Mouse (Mus musculus): ENCODE measurements at regions not wholly inside any gene's neighbourhood (a gene's known extent, or its start where the extent isn't known, plus 50 kb on each side); places are given as distances from the start of the nearest gene placed in this dataset.
"Not testable (repeated sequence)": the region's sequence is repeated elsewhere in the genome, so short reads cannot be mapped to it uniquely, and the experiment has no call there.

DNA sequence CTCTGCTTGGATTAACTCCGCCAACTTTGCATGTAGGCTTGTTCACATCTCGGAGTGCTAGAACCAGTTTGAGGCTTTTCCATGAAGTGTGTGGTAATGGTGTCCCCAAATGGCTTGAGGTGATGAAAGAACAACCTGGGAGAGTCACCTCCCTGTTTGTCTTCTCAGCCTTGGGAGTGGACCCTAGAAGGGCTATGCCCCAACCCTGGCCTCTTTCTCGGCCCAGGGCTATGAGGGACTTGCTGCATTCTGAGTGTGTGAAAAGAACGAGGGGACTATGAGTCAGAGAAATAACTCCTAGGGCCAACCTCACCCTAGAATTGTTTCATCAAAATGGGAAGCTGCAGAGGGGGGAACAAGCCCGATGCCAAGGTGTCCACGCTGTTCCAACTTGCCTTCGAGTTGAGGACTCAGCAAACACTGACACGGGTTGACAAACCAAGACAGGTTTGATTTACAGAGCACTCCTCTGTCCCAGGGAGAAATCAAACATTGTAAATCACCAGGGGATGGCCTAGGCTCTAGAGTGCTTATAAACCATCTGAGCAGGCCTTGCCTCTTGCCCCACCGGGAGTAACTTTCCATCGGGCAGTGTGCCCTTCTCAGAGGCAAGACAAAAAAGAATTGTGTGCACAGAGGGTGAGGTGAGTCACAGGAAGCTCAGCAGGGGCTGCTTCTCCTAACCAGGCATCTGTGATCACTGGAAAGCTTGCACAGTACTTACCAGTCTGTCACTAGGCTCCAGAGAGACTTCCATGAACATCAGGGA is 186.3 kb upstream of the Tmem45b start:
- Histone ChIP-seq H3K27ac (replicated peaks) (no peak overlapping the region), H3K36me3 (no peaks in the 10 kb centered on the region), H3K9ac (replicated peaks) (no peak overlapping the region), H3K4me2 (no peak overlapping the region), H3K4me3 (replicated peaks) (no peak overlapping the region), H3K4me1 (no peaks in the 10 kb centered on the region), H3K27me3 (replicated peaks) (no peaks in the 10 kb centered on the region), H3K9me3 (replicated peaks) (no peaks in the 10 kb centered on the region)
- WGBS = 78% methylated on average over 10 of the region's 10 CpGs
- no peak for ATAC-seq (ENCODE audit: low FRiP score)

DNA sequence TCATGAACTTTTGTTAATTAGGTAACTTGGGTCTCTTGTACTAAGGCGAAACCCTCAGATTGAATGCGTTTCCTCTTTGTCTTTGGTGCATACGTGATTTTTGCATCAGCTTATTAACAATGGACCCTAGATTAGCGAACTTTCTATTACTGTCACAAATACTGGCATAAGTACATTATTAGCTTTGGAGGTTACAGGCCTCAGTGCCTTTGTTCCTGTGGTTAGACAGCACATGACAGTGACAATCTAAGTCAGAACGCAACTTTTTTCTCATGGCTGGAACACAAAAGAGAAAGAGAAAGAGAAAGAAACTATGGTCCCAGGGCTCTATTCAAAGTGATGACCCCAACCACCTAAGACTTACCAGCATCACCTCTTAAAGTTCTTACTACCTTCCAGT is 184.8 kb upstream of the Tmem45b start:
- Histone ChIP-seq H3K4me3 (replicated peaks) (no peak overlapping the region), H3K27ac (replicated peaks) (no peak overlapping the region), H3K4me1 (no peaks in the 10 kb centered on the region), H3K4me2 (no peak overlapping the region), H3K27me3 (replicated peaks) (no peaks in the 10 kb centered on the region), H3K9ac (replicated peaks) (no peak overlapping the region), H3K9me3 (replicated peaks) (no peaks in the 10 kb centered on the region), H3K36me3 (no peaks in the 10 kb centered on the region)
- 88% methylated on average over 5 of the region's 5 CpGs for WGBS
- ATAC-seq (ENCODE audit: low FRiP score) = no peak

DNA sequence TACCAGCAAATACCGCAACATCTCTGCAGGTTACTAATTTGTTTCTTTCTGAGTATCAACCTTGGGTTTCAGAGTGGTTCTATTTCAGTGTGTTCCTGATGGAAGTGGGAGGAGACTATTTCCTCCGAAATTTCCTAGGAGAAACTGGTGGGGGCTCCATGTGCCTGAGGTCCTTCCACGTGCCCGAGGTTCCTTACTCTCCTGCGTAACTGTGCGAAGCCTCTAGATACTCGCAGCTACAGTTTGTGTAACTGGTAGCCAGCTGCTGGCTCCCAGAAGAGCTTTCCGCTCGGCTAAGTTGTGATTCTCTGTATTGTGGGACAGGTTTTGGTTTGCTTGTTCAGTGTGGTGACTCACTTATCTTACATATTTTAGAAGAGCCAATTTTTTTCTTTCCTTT is 184.3 kb upstream of the Tmem45b start:
- Histone ChIP-seq H3K27me3 (replicated peaks) (no peaks in the 10 kb centered on the region), H3K4me3 (replicated peaks) (no peak overlapping the region), H3K36me3 (no peaks in the 10 kb centered on the region), H3K4me2 (no peak overlapping the region), H3K27ac (replicated peaks) (no peak overlapping the region), H3K4me1 (no peaks in the 10 kb centered on the region), H3K9me3 (replicated peaks) (no peaks in the 10 kb centered on the region), H3K9ac (replicated peaks) (no peak overlapping the region)
- no peak for ATAC-seq (ENCODE audit: low FRiP score)
- 83% methylated on average over 9 of the region's 9 CpGs for WGBS

DNA sequence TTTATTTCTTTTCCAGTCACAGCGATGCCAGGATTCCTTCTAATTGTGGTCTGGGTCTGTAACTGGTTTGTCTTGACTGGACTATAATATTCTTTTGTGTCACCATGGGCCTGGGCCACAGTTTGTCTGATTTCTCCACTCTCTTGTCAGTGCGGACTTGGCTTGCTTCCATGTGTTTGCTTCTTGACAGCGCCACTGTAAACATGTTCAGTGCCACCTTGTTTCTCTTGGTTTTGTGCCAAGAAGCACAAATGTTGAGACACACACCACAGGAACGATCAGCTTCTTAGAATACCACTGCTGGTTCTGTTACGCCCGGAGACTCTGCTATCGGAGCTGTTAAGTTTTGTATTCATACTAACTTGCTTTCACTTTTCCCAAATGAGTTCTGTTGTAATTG is 180.9 kb upstream of the Tmem45b start:
- Histone ChIP-seq H3K9ac (replicated peaks) (no peak overlapping the region), H3K27me3 (replicated peaks) (no peaks in the 10 kb centered on the region), H3K36me3 (no peaks in the 10 kb centered on the region), H3K4me1 (no peaks in the 10 kb centered on the region), H3K4me2 (no peak overlapping the region), H3K9me3 (replicated peaks) (no peaks in the 10 kb centered on the region), H3K4me3 (replicated peaks) (no peak overlapping the region), H3K27ac (replicated peaks) (no peak overlapping the region)
- 78% methylated on average over 7 of the region's 7 CpGs for WGBS
- no peak for ATAC-seq (ENCODE audit: low FRiP score)

DNA sequence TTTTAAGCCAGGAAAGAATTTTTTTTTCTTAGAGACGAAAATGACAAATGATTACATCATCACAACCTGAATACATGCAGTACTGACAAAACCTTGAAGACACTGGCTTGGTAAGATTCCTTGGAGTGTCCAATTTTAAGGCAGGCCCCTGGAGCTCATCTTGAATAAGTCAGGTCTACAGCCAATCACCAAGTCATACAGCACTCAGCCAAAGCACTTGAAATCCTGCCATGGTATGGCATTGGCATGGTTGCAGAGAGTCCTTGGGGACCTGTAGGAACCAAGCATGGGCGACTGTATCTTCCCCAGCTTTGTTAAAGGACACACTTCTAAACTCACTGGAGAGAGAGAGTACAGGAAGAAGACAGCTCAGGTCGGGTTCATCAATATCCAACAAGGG is 179.8 kb upstream of the Tmem45b start:
- WGBS = 87% methylated on average over 3 of the region's 3 CpGs

DNA sequence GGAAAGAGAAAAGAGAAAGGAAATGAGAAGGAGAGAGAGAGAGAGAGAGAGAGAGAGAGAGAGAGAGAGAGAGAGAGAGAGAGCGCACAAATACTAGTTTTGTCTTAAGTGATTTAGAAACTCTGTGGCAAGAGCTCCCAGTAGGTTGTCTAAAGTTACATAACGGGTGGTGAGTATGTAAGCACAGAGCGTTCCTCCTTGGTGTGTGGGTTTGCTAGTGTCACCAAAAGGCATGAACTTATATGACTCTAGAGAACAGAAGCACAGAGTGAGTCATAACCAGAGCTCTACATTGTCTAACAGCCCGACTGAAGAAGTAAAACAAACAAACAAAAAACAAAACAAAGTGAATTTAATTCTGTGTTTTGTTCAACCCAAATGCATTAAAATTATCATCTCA is 177.9 kb upstream of the Tmem45b start:
- H3K4me3 ChIP-seq (replicated peaks) = no peak overlapping the region
- no peak overlapping the region for H3K9ac ChIP-seq (replicated peaks)
- no peaks in the 10 kb centered on the region for H3K27me3 ChIP-seq (replicated peaks)
- no peak overlapping the region for H3K27ac ChIP-seq (replicated peaks)
- no peaks in the 10 kb centered on the region for H3K4me1 ChIP-seq
- no peaks in the 10 kb centered on the region for H3K36me3 ChIP-seq
- no peak for ATAC-seq (ENCODE audit: low FRiP score)
- H3K4me2 ChIP-seq = no peak overlapping the region
- H3K9me3 ChIP-seq (replicated peaks) = no peaks in the 10 kb centered on the region
- 85% methylated on average over 4 of the region's 4 CpGs for WGBS

More for the DNA sequence above, 179.8 kb upstream of the Tmem45b start:
- Histone ChIP-seq H3K4me2 (no peak overlapping the region), H3K27me3 (replicated peaks) (no peaks in the 10 kb centered on the region), H3K27ac (replicated peaks) (no peak overlapping the region), H3K4me3 (replicated peaks) (no peak overlapping the region), H3K36me3 (no peaks in the 10 kb centered on the region), H3K9ac (replicated peaks) (no peak overlapping the region), H3K4me1 (no peaks in the 10 kb centered on the region), H3K9me3 (replicated peaks) (no peaks in the 10 kb centered on the region)
- no peak for ATAC-seq (ENCODE audit: low FRiP score)

DNA sequence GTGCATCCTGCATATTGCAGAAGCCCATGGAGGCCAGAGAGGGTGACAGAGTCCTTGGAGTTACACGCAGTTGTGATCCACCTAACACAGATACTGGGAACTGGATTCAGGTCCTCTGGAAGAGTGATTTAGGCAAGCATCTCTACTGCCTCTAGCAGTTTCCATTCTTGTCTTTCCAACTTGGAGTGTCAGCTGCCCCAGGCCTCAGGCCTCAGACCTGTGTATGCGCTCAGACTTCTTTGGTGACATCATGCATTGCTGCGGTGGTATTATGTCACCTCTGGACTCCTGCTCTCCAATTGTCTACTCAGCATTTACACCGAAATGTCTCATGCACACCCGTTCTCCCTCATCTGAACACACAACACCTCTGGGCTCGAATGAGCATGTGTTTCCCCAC is 164.0 kb upstream of the Tmem45b start:
- Histone ChIP-seq H3K4me2 (no peak overlapping the region), H3K4me3 (replicated peaks) (no peak overlapping the region), H3K27me3 (replicated peaks) (no peaks in the 10 kb centered on the region), H3K27ac (replicated peaks) (no peak overlapping the region), H3K36me3 (no peaks in the 10 kb centered on the region), H3K4me1 (no peaks in the 10 kb centered on the region), H3K9me3 (replicated peaks) (no peaks in the 10 kb centered on the region), H3K9ac (replicated peaks) (no peak overlapping the region)
- WGBS = 89% methylated on average over 6 of the region's 6 CpGs
- ATAC-seq (ENCODE audit: low FRiP score) = no peak

DNA sequence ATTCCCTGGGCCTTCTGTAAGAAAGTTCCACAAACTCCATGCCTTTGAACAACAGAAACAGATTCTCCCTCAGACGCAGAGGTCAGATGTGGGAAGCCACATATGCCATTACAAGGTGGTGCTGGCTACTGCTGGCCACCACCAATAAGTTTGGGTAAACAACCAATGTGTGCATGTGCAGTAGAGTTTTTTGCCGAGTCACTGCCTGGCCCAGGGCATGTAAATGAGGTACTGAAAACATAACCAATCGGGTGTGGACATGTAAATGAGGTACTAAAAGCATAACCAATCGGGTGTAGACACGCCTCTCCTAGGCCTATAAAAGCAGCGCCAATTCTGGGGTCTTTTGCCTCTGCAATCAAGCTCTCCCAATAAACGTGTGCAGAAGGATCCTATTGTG is 157.3 kb upstream of the Tmem45b start:
- 95% methylated on average over 7 of the region's 7 CpGs for WGBS
- ATAC-seq (ENCODE audit: low FRiP score); H3K4me3 ChIP-seq (replicated peaks): not testable (repeated sequence)

DNA sequence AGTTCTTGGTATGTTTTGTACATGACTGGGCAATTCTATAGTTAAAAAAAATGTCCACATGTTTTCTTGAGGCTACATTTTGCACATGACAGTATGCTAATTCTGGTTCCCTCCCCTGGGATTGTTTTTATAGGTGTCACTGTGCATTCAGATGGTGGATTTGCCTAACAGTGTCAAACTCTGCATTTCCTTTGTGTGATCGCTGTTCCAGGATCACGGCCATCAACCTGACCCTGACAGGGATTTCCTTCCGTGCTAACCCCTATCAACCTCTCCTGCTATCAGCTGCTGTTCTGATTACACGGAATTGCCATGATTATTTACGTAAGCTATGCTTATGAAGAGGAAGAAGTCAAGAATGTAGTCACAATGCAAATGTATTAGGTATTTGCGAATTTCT is 155.1 kb upstream of the Tmem45b start:
- no peak for ATAC-seq (ENCODE audit: low FRiP score)
- Histone ChIP-seq H3K4me1 (no peaks in the 10 kb centered on the region), H3K9me3 (replicated peaks) (no peaks in the 10 kb centered on the region), H3K27me3 (replicated peaks) (no peaks in the 10 kb centered on the region), H3K36me3 (no peaks in the 10 kb centered on the region), H3K4me3 (replicated peaks) (no peak overlapping the region), H3K9ac (replicated peaks) (no peak overlapping the region), H3K27ac (replicated peaks) (no peak overlapping the region), H3K4me2 (no peak overlapping the region)
- WGBS = 74% methylated on average over 6 of the region's 6 CpGs

More for the DNA sequence above, 157.3 kb upstream of the Tmem45b start:
- H3K27ac ChIP-seq (replicated peaks); H3K4me1 ChIP-seq; H3K27me3 ChIP-seq (replicated peaks); H3K9me3 ChIP-seq (replicated peaks); H3K4me2 ChIP-seq; H3K36me3 ChIP-seq; H3K9ac ChIP-seq (replicated peaks): not testable (repeated sequence)

DNA sequence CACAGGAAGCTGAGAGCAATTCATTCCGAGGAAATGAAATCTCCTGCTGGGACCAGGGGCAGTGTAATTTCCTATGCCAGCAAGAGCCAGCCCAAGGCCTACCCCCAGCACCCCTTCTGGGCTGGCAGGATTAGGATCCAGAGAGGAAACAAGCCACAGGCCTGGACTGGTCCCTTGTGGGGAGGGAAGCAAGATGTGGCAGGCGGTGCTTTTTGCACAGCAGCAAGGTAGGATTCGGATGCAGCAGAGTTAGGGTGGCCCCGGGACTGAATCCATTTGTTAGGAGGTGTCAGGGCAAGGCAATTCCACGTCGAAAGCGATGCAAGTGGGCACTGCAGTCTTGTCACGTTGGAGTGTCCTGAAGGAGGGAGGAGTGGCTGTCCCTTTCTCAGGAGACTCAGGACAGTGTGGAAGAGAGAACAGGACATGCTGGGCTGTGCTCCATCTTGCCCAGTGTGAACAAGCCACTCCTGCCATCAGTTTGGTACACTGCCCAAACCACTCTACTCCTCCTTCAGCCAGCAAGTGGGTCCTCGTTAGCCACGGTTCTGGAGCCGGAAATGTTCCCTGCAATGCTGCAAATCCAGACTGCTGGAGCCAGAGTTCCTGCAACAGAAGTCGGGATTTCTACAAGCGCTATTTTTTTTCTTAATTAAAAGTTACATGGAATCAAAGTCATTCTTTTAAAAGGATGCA is 150.1 kb upstream of the Tmem45b start:
- Histone ChIP-seq H3K4me1 (no peaks in the 10 kb centered on the region), H3K4me3 (replicated peaks) (no peak overlapping the region), H3K9ac (replicated peaks) (no peak overlapping the region), H3K27me3 (replicated peaks) (no peaks in the 10 kb centered on the region), H3K4me2 (no peak overlapping the region), H3K9me3 (replicated peaks) (no peaks in the 10 kb centered on the region), H3K27ac (replicated peaks) (no peak overlapping the region), H3K36me3 (no peaks in the 10 kb centered on the region)
- 69% methylated on average over 13 of the region's 13 CpGs for WGBS
- ATAC-seq (ENCODE audit: low FRiP score) = no peak

DNA sequence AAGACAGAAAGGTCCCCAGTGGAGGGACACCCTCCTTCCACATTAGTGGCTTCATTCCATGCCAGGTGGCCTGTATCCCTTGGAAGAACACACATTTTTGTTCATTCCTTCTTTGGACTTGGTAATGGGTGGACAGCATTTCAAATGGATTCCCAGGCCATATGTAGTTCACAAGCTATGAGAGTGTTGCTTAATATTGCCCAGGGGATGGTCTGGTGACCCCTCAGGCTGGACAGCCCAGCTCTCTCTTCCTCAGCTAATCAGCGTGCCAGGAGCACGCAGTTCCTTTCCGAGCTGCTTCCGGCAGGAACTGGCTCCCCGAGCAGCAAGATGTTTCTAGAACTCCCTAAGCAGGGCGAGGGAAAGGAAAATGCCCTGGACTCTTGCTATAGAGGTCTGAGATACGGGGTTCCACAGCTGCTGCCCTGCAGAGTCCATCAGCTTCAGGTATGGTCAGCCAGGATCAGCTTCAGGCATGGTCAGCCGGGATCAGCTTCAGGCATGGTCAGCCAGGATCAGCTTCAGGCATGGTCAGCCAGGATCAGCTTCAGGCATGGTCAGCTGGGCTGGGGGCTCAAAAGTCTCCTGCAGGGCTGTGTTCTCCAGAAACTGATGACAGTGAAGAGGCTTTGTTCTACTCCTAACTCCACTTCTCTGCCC is 146.9 kb upstream of the Tmem45b start:
- H3K4me1 ChIP-seq = no peaks in the 10 kb centered on the region
- no peak overlapping the region for H3K9ac ChIP-seq (replicated peaks)
- 91% methylated on average over 8 of the region's 8 CpGs for WGBS
- H3K4me3 ChIP-seq (replicated peaks) = no peak overlapping the region
- no peak for ATAC-seq (ENCODE audit: low FRiP score)
- no peak overlapping the region for H3K4me2 ChIP-seq
- H3K36me3 ChIP-seq = no peaks in the 10 kb centered on the region
- no peak overlapping the region for H3K27ac ChIP-seq (replicated peaks)
- no peaks in the 10 kb centered on the region for H3K27me3 ChIP-seq (replicated peaks)
- H3K9me3 ChIP-seq (replicated peaks) = no peaks in the 10 kb centered on the region

DNA sequence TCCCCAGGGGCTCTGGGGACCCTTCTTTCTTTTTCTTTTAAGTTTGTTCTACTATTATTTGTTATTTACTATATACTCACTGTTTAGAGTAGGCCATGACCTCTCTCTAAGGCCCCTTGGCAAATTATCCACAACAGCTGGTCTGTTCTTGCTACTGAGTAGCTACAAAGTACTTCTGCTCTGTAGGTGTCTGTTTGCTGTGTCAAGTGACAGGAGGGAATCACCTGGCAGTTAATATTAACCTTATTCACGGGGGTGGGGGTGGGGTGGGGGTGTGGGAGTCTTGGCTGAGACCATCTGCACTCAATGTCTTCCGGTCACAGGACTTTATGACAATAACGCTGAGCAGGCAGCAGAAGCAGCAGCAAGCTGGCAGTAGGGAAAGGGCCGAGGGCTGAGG is 146.4 kb upstream of the Tmem45b start:
- no peak for ATAC-seq (ENCODE audit: low FRiP score)
- Histone ChIP-seq H3K27me3 (replicated peaks) (no peaks in the 10 kb centered on the region), H3K36me3 (no peaks in the 10 kb centered on the region), H3K4me1 (no peaks in the 10 kb centered on the region), H3K9me3 (replicated peaks) (no peaks in the 10 kb centered on the region), H3K4me3 (replicated peaks) (no peak overlapping the region), H3K9ac (replicated peaks) (no peak overlapping the region), H3K27ac (replicated peaks) (no peak overlapping the region), H3K4me2 (no peak overlapping the region)
- 61% methylated on average over 4 of the region's 4 CpGs for WGBS
